Comparison of ENCODE assay signal across 8 mouse cellular contexts in the genomic region with DNA sequence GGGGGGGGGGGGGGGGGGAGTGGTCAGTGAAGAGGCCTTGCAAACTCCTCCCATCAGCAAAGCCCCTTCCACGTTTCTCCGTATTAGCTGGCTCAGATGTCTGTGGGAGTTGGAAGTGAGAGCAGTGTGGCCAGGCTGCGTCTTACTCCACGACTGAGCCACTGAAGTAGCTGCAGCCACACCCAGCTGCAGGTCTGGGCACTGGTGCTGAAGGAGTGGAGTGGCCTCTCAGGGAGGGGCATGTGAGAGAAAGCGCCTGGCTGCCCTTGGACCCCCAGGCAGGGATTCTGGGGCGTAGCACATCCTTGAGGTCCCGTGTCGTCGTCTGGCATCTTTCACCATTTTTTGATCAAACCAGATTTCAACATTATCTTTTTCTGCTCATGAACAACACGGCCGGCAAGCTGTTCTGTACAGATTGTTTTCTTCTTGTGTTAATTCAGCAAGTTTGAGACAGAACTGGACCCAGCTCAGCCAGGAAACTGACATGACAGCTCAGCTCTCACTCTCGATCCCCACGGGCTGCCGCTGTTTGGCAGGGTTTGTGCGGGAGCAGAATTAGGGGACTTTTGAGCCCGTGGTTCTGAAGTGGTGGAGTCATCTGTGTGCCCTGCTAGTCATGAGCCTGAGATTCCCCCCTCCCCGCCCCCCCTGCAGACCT.
A peak's percentile ranks its signal among the peaks of the same experiment; 100 is the strongest.
DNase-seq lines count a peak whose midpoint lies in the region; ATAC-seq lines count a peak whose summit lies in the region.

No protein-coding gene starts in this region.

- H3K36me3 ChIP-seq in forebrain, embryonic 16.5 days (ENCODE audit: control insufficient read depth, insufficient read depth), result no peaks in the 10 kb centered on the region

- peaks cover 55% of the 10 kb centered on the region for H3K4me1 ChIP-seq in forebrain, embryonic 16.5 days (replicated peaks; ENCODE audit: control insufficient read depth, insufficient read depth, low read length)

- peak; percentile 61 to 82 for DNase-seq in layer of hippocampus, adult 18-20 months (ENCODE audit: low spot score in 2 of 2)
- DNase-seq in layer of hippocampus, adult 9-10 months (ENCODE audit: low spot score), result no peak
- DNase-seq in cerebellum, adult 9-11 months, result peak; percentile 65
- peak; percentile 69 for DNase-seq in lung, postnatal 36 days
- DNase-seq in c-Kit-positive CD71-positive TER-119-positive erythroid progenitor cells, embryonic 14.5 days (ENCODE audit: low spot score), result no peak
- no peak for DNase-seq in embryo, embryonic 11 days
- no peak for DNase-seq in ovary, postnatal 36 days (ENCODE audit: low spot score)

- peak overlapping the region; percentile 99 for H3K27ac ChIP-seq in forebrain, embryonic 16.5 days (ENCODE audit: low read length)

- 42% methylated on average over 17 of the region's 17 CpGs for WGBS in forebrain, embryonic 16.5 days

- peak overlapping the region; percentile 33; the same call in 1 of the 2 replicates for H3K9ac ChIP-seq in forebrain, embryonic 16.5 days (replicated peaks; ENCODE audit: low read depth, low read length)

- H3K4me3 ChIP-seq in forebrain, embryonic 16.5 days (replicated peaks; ENCODE audit: low read length), result 0 out of 2 replicates have a peak overlapping the region, but pooled peaks have one; percentile 7

- peak overlapping the region; percentile 52 for H3K4me2 ChIP-seq in forebrain, embryonic 16.5 days (ENCODE audit: low read length)

- peak; percentile 62 for ATAC-seq in forebrain, embryonic 16.5 days

- no peaks in the 10 kb centered on the region for H3K9me3 ChIP-seq in forebrain, embryonic 16.5 days (ENCODE audit: control insufficient read depth, low read length)

- H3K27me3 ChIP-seq in forebrain, embryonic 16.5 days (replicated peaks; ENCODE audit: control insufficient read depth, insufficient read depth, low read length), result no peaks in the 10 kb centered on the region

Comparison
In these comparisons a context has a peak if more than half of its experiments do, and no peak if none do; other contexts are left out.
1. DNase-seq: peak in layer of hippocampus, adult 18-20 months (2 of 2), cerebellum, adult 9-11 months (single experiment) and lung, postnatal 36 days (single experiment); none in layer of hippocampus, adult 9-10 months (single experiment), c-Kit-positive CD71-positive TER-119-positive erythroid progenitor cells, embryonic 14.5 days (single experiment), embryo, embryonic 11 days (single experiment) and ovary, postnatal 36 days (single experiment).